In the genomic region with DNA sequence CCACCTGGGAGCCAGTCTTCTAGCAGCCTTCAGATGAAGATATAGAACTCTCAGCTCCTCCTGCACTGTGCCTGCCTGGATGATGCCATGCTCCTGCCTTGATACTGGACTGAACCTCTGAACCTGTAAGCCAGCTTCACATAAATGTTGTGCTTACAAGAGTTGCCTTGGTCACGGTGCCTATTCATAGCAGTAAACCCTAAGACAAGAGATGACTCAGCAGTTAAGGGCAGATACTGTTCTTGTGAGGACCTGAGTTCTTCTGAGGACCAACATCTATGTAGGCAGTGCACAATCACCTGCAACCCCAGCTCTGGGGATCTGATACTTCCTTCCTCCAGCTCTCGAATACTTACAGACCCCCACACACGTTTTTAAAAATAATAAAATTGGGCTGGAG, we compare ENCODE assay signal across 29 mouse cellular contexts. TPM values are rescaled to one million over a fixed set of nuclear protein-coding genes. Genes with fewer than 3 reads are reported as not detected.
"Had no signal": no experiment of that assay in that cellular context is flagged by ENCODE, and none has a peak within 500 bp of the region (broad histone marks: within the 10 kb centered on the region; RNA-seq: fewer than 3 reads in every experiment).

No protein-coding gene starts in this region.

- ATAC-seq: hindbrain, embryonic 16.5 days; intestine, embryonic 16.5 days; liver, embryonic 12.5 days had no signal

- H3K27ac ChIP-seq: heart, adult 2 months; heart, embryonic 13.5 days; heart, embryonic 15.5 days; hindbrain, embryonic 12.5 days; hindbrain, embryonic 14.5 days; kidney, embryonic 15.5 days; kidney, postnatal 0 days; limb, embryonic 13.5 days; limb, embryonic 15.5 days; liver, embryonic 12.5 days; liver, embryonic 14.5 days had no signal

- H3K36me3 ChIP-seq: heart, embryonic 15.5 days; hindbrain, embryonic 12.5 days; limb, embryonic 13.5 days; limb, embryonic 15.5 days; liver, embryonic 12.5 days had no signal

- H3K9me3 ChIP-seq: limb, embryonic 15.5 days had no signal

- H3K4me3 ChIP-seq: heart, adult 2 months; heart, embryonic 13.5 days; heart, embryonic 15.5 days; hindbrain, embryonic 12.5 days; kidney, embryonic 15.5 days; limb, embryonic 13.5 days; limb, embryonic 15.5 days; liver, embryonic 12.5 days had no signal

- DNase-seq: gastrocnemius, postnatal 14 days; gastrocnemius, postnatal 36 days; heart, adult 11 months; heart, adult 2 months; heart, postnatal 14 days; heart, postnatal 36 days; kidney, adult 11 months; kidney, adult 2 months; kidney, adult 9 months; kidney, postnatal 14 days; kidney, postnatal 36 days; layer of hippocampus, adult 9-11 months; layer of hippocampus, postnatal 36 days; left cerebral cortex, postnatal 4 days had no signal

- H3K9ac ChIP-seq: heart, embryonic 13.5 days; heart, embryonic 15.5 days; hindbrain, embryonic 12.5 days; hindbrain, embryonic 14.5 days; kidney, embryonic 15.5 days; limb, embryonic 13.5 days; limb, embryonic 15.5 days; liver, embryonic 12.5 days; liver, embryonic 14.5 days had no signal

- H3K4me2 ChIP-seq: heart, embryonic 11.5 days; heart, embryonic 13.5 days; heart, embryonic 15.5 days; hindbrain, embryonic 12.5 days; kidney, embryonic 15.5 days; limb, embryonic 13.5 days; limb, embryonic 15.5 days; liver, embryonic 12.5 days had no signal

- H3K27me3 ChIP-seq: heart, embryonic 15.5 days; hindbrain, embryonic 12.5 days; limb, embryonic 13.5 days; limb, embryonic 15.5 days had no signal

RNA-seq across cellular contexts. Expression of a gene that starts 2.9 kb away (rescaled TPM):
- total RNA-seq: gastrocnemius, adult 18-20 months; gastrocnemius, postnatal 36 days; hematopoietic stem cell, adult 5-6 weeks had no signal
